Mouse (Mus musculus): ENCODE results near the gene Gm11639.

Gm11639 gene

DNA sequence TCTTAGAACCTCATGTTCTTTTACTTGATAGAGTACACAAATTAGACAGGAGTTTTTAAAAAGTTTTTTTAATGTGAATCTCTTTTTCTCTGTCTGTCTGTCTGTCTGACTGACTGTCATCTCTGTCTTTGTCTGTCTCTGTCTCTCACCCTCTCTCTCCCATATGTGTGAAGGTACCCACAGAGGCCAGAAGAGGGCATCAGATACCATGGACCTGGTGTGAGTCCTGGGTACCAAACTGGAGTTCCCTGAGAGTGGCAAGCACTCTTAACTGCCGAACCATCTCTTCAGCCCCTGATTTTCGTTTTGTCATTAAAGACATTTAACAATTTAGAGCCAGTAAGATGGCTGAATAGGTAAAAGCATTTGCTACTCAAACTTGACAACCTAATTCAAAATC, 21.6 kb downstream of the Gm11639 start:
- 75% methylated on average over 2 of the region's 2 CpGs for WGBS

DNA sequence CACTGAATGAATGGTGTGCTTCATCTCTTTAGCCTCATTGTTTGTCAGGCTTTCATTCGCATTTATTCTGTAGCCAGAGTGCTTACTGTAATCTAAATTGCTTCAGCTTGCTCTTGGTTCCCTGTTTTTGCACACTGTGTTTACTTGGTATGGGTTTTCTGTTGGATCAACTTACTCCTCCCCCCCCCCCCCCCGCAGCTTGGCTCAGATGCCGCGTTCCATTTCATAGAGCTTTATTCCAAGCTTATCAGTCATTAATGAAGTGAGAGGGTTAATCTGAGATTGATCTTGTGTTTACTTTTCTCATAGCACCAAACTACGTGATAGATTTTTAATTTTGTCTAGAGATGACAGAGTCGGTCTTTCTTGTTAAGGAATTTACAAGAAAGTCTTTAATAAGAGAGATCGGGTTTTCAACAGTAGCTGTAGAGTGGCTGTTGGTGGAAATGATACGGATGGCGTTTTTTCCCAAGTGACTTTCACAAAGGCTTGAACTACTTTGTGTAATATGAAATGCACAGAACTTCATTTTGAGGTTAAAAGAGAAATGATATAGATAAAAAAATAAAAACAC, 59.6 kb downstream of the Gm11639 start:
- WGBS: 87% methylated on average over 9 of the region's 9 CpGs

- 34% methylated on average over 6 of the region's 6 CpGs for WGBS
Measured at GRCm38 (mm10) chr11:104765762-104766161, 80.3 kb downstream of the Gm11639 start.

DNA sequence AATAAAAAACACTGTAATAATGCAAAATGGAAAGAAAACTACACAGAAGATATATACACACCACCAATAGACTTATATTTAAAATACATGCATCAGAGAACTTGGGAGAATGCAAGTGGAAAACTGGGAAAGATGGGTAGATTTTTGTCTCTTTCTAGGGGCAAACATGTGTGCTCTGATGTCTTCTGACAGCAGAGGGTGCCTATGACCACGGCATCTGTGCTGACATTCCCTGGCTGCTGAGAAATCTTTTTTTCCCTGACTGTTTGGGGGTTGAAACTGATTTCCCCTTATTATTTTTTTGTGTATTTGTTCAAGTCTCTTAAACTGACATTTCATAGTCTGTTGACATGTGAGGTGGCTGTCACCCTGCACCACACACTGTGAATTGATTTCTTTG, 81.6 kb downstream of the Gm11639 start:
- WGBS: 41% methylated on average over 1 of the region's 1 CpGs

- WGBS: 10% methylated on average over 5 of the region's 5 CpGs
Measured at GRCm38 (mm10) chr11:104768072-104768471, 82.6 kb downstream of the Gm11639 start.

- WGBS: 48% methylated on average over 2 of the region's 2 CpGs
Measured at GRCm38 (mm10) chr11:104778796-104779195, 93.3 kb downstream of the Gm11639 start.

- 86% methylated on average over 2 of the region's 2 CpGs for WGBS
Measured at GRCm38 (mm10) chr11:104944723-104945122, 259.2 kb downstream of the Gm11639 start.

GRCm38 (mm10) chr11:104952349-104952748, 266.8 kb downstream of the Gm11639 start:
- 73% methylated on average over 4 of the region's 4 CpGs for WGBS

- WGBS: 97% methylated on average over 1 of the region's 1 CpGs
Measured at GRCm38 (mm10) chr11:104967862-104968261, 282.4 kb downstream of the Gm11639 start.

GRCm38 (mm10) chr11:104968388-104968787, 282.9 kb downstream of the Gm11639 start:
- WGBS: 94% methylated on average over 2 of the region's 2 CpGs

- WGBS: 22% methylated on average over 4 of the region's 4 CpGs
Measured at GRCm38 (mm10) chr11:104971322-104971721, 285.8 kb downstream of the Gm11639 start.

DNA sequence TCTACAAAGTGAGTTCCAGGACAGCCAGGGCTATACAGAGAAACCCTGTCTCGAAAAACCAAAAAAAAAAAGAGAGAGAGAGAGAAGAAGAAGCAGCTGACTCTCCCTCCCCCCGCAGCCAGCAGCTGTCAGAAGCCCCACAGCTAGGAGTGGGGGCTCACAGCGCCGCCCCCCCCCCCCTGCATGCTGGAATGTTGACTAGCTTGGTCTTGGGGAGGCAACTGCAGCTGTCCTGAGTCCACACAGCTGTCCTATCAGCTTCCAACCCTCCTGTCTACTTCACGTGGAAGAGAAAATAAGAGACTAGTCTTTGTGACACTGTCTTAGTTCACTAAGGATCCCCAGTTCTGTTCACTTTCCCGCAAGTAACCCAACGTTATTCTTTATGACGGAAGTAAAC, 287.0 kb downstream of the Gm11639 start:
- WGBS: 72% methylated on average over 8 of the region's 8 CpGs

- 76% methylated on average over 5 of the region's 5 CpGs for WGBS
Measured at GRCm38 (mm10) chr11:104977976-104978375, 292.5 kb downstream of the Gm11639 start.

GRCm38 (mm10) chr11:104981342-104982055, 296.0 kb downstream of the Gm11639 start:
- WGBS: 81% methylated on average over 15 of the region's 15 CpGs

GRCm38 (mm10) chr11:105009232-105009631, 323.7 kb downstream of the Gm11639 start:
- 63% methylated on average over 2 of the region's 2 CpGs for WGBS

DNA sequence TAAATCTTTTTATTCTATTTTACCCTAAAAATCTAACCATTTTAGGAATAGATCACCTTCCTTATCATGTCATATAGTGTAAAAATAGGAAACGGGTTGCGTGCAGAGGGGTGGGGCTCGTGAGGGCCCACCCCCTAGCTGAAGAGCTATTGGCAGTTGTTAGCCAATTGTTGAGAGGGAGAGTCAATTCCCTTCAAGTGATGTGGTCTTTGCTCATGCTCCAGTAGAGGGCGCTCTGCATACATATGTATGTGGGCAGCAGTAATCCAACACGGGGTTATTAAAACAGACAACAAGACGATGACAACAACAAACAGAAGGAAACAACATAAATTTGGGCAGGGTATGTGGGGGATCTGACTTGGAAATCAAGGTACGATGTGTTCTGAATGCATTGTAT, 335.6 kb downstream of the Gm11639 start:
- WGBS: 71% methylated on average over 7 of the region's 7 CpGs

DNA sequence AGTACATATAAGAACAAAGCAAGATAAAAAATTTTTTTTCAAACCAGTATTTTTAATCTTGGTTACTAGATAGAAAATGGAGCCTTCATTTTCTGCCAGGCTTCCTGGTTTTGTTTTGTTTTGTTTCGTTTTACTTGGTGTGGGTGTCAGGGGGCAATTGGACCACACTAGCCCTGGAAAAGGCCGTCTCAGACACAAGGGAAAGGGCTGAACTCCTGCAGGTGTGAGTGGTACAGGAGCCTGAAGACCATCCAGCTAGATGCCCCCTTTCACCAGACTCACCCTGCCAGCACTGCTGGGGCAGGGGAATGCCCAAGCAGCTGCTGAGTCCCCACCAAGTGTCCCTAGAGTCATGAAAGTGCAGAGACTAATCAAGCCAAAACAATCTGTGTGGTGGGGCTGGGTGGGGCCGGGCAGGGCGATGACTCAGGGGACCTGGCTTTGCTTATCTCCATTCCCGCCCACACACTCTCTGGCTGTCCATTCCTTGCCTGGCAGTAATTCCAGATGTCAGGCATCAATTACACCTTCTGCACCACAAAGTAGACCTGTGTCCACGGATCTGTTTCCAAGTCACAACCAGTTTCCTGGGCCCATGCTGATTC, 343.3 kb downstream of the Gm11639 start:
- 78% methylated on average over 6 of the region's 6 CpGs for WGBS

- WGBS: 81% methylated on average over 8 of the region's 8 CpGs
Measured at GRCm38 (mm10) chr11:105029525-105029924, 344.0 kb downstream of the Gm11639 start.

GRCm38 (mm10) chr11:105030229-105030628, 344.7 kb downstream of the Gm11639 start:
- 92% methylated on average over 6 of the region's 6 CpGs for WGBS

- 63% methylated on average over 2 of the region's 2 CpGs for WGBS
Measured at GRCm38 (mm10) chr11:105031103-105031502, 345.6 kb downstream of the Gm11639 start.

DNA sequence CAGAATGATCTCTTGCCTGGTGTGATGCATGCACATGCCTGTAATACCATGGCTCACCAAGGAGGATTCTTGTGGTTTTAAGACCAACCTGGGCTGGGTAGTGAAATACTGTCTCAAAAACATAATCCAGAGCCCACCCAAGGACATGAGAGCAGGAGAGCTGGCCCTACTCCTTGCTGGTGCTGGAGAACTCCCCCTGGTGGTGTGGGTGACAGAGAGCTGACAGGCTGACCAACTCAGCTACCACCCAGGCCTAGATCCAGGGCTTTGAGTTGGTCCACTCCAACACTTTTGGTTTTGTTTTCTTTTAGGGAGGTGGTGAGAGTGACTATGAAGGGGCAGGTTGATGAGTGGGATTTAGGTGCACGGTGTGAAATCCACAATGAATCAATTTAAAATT, 349.6 kb downstream of the Gm11639 start:
- WGBS: 87% methylated on average over 1 of the region's 1 CpGs

- 87% methylated on average over 5 of the region's 5 CpGs for WGBS
Measured at GRCm38 (mm10) chr11:105063292-105063691, 377.8 kb downstream of the Gm11639 start, which contains the start of gene Efcab3. Gene Efcab3, plus strand, starts transcription at chr11:105063592.

DNA sequence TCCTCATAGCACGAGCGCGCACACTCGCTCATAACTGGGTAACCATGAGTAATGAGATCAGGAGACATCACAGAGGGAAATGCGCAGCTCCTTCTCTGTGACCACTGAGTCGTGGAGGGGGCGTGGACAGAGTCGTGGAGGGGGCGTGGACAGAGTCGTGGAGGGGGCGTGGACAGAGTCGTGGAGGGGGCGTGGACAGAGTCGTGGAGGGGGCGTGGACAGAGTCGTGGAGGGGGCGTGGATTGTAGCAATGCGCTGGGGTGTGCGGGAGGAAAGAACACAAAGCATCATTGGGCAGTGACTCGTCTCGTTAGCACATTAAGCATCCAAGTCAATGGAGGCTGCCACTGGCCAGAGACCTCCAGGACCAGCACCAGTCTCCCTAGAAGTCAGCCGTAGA, 426.9 kb downstream of the Gm11639 start:
- 73% methylated on average over 22 of the region's 22 CpGs for WGBS

All from cerebral cortex, adult 2 months (tissue).